Mouse (Mus musculus) regulatory T cell (primary cell): ENCODE measurements around the gene Neurl2.
"Not testable (repeated sequence)": the region's sequence is repeated elsewhere in the genome, so short reads cannot be mapped to it uniquely, and the experiment has no call there.

Experiments
- in situ Hi-C: fragments of 300-600 bp; cut with MboI, MseI; formaldehyde crosslinking; loops from one replicate; pipeline ENCODE4 v1.15.1; 2025; ENCODE audit warnings: high pct_unique_total_duplicates

The Neurl2 gene

GRCm38 (mm10) chr2:164859155-164859554 lies 25.9 kb upstream of the Neurl2 start:
- in situ Hi-C loops = no loop called here

GRCm38 (mm10) chr2:164857842-164858553 lies 24.7 kb upstream of the Neurl2 start:
- in situ Hi-C loops = no loop called here

- in situ Hi-C loops = no loop called here
These were observed 24.0 kb upstream of the Neurl2 start, which contains the start of gene Pltp for GRCm38 (mm10) chr2:164857101-164857821. Pltp (minus strand) TSS chr2:164857711.

- in situ Hi-C loops = no loop called here
These were observed 23.2 kb upstream of the Neurl2 start for GRCm38 (mm10) chr2:164856309-164857100.

- in situ Hi-C loops = not testable (repeated sequence)
These were observed 22.3 kb upstream of the Neurl2 start for GRCm38 (mm10) chr2:164855572-164855971.

GRCm38 (mm10) chr2:164850061-164850460 lies 16.8 kb upstream of the Neurl2 start:
- in situ Hi-C loops = no loop called here

- in situ Hi-C loops = no loop called here
These were observed 12.5 kb upstream of the Neurl2 start for GRCm38 (mm10) chr2:164845782-164846181.

- in situ Hi-C loops = no loop called here
These were observed 1.9 kb upstream of the Neurl2 start for GRCm38 (mm10) chr2:164835164-164835563.

- in situ Hi-C loops = no loop called here
These were observed 1.3 kb upstream of the Neurl2 start for GRCm38 (mm10) chr2:164834531-164834930.

GRCm38 (mm10) chr2:164832748-164833301 lies 431 bp downstream of the Neurl2 start, which contains the start of gene Ctsa:
Ctsa (plus strand) TSS chr2:164832873.
- in situ Hi-C loops = no loop called here

- in situ Hi-C loops = no loop called here
These were observed 1.1 kb downstream of the Neurl2 start for GRCm38 (mm10) chr2:164832032-164832747.

GRCm38 (mm10) chr2:164831029-164831428 lies 2.2 kb downstream of the Neurl2 start:
- in situ Hi-C loops = no loop called here

GRCm38 (mm10) chr2:164829090-164829489 lies 4.2 kb downstream of the Neurl2 start:
- in situ Hi-C loops = no loop called here

- in situ Hi-C loops = no loop called here
These were observed 4.8 kb downstream of the Neurl2 start, which contains the start of gene Spata25 for GRCm38 (mm10) chr2:164828437-164828836. Spata25 (minus strand) TSS chr2:164828537.

GRCm38 (mm10) chr2:164827146-164827850 lies 6.0 kb downstream of the Neurl2 start:
- in situ Hi-C loops = no loop called here

GRCm38 (mm10) chr2:164825521-164825920 lies 7.7 kb downstream of the Neurl2 start:
- in situ Hi-C loops = no loop called here

- in situ Hi-C loops = no loop called here
These were observed 9.3 kb downstream of the Neurl2 start for GRCm38 (mm10) chr2:164823969-164824368.

GRCm38 (mm10) chr2:164823181-164823585 lies 10.1 kb downstream of the Neurl2 start:
- in situ Hi-C loops = no loop called here

- in situ Hi-C loops = no loop called here
These were observed 10.6 kb downstream of the Neurl2 start, which contains the start of gene Zswim1 for GRCm38 (mm10) chr2:164822636-164823165. Zswim1 (plus strand) TSS chr2:164822686.

- in situ Hi-C loops = no loop called here
These were observed 12.2 kb downstream of the Neurl2 start for GRCm38 (mm10) chr2:164821060-164821459.
